Mouse (Mus musculus): ENCODE results near the gene B3gnt7. TPM values are rescaled to one million over a fixed set of nuclear protein-coding genes. Genes with fewer than 3 reads are reported as not detected.

B3gnt7 gene
- total RNA-seq, 1 experiment from 2014 or later: 1.9 TPM

GRCm38 (mm10) chr1:86300093-86300492 lies 2.5 kb upstream of the B3gnt7 start:
- no peak for ATAC-seq (replicated peaks; ENCODE audit: insufficient number of reproducible peaks, low FRiP score, low TSS enrichment, poor library complexity, severe bottlenecking)

GRCm38 (mm10) chr1:86300731-86301130 lies 1.9 kb upstream of the B3gnt7 start:
- ATAC-seq (replicated peaks; ENCODE audit: insufficient number of reproducible peaks, low FRiP score, low TSS enrichment, poor library complexity, severe bottlenecking): no peak

- 0 out of 2 replicates have a peak, but pooled peaks have one; percentile 32 for ATAC-seq (replicated peaks; ENCODE audit: insufficient number of reproducible peaks, low FRiP score, low TSS enrichment, poor library complexity, severe bottlenecking)
These were observed 1.2 kb upstream of the B3gnt7 start for GRCm38 (mm10) chr1:86301221-86302091.

GRCm38 (mm10) chr1:86303063-86303872 lies 636 bp downstream of the B3gnt7 start:
- ATAC-seq (replicated peaks; ENCODE audit: insufficient number of reproducible peaks, low FRiP score, low TSS enrichment, poor library complexity, severe bottlenecking): no peak

GRCm38 (mm10) chr1:86303873-86304250 lies 1.2 kb downstream of the B3gnt7 start:
- ATAC-seq (replicated peaks; ENCODE audit: insufficient number of reproducible peaks, low FRiP score, low TSS enrichment, poor library complexity, severe bottlenecking): no peak

GRCm38 (mm10) chr1:86306686-86307085 lies 4.1 kb downstream of the B3gnt7 start:
- ATAC-seq (replicated peaks; ENCODE audit: insufficient number of reproducible peaks, low FRiP score, low TSS enrichment, poor library complexity, severe bottlenecking): no peak

GRCm38 (mm10) chr1:86307177-86307762 lies 4.6 kb downstream of the B3gnt7 start:
- no peak for ATAC-seq (replicated peaks; ENCODE audit: insufficient number of reproducible peaks, low FRiP score, low TSS enrichment, poor library complexity, severe bottlenecking)

- peak; percentile 67; the same call in 1 of the 2 replicates for ATAC-seq (replicated peaks; ENCODE audit: insufficient number of reproducible peaks, low FRiP score, low TSS enrichment, poor library complexity, severe bottlenecking)
These were observed 5.4 kb downstream of the B3gnt7 start for GRCm38 (mm10) chr1:86307871-86308641.

- no peak for ATAC-seq (replicated peaks; ENCODE audit: insufficient number of reproducible peaks, low FRiP score, low TSS enrichment, poor library complexity, severe bottlenecking)
These were observed 6.7 kb downstream of the B3gnt7 start for GRCm38 (mm10) chr1:86309270-86309833.

- ATAC-seq (replicated peaks; ENCODE audit: insufficient number of reproducible peaks, low FRiP score, low TSS enrichment, poor library complexity, severe bottlenecking): no peak
These were observed 8.1 kb downstream of the B3gnt7 start for GRCm38 (mm10) chr1:86310536-86311310.

GRCm38 (mm10) chr1:86311467-86312005 lies 8.9 kb downstream of the B3gnt7 start:
- ATAC-seq (replicated peaks; ENCODE audit: insufficient number of reproducible peaks, low FRiP score, low TSS enrichment, poor library complexity, severe bottlenecking): no peak

- no peak for ATAC-seq (replicated peaks; ENCODE audit: insufficient number of reproducible peaks, low FRiP score, low TSS enrichment, poor library complexity, severe bottlenecking)
These were observed 9.6 kb downstream of the B3gnt7 start for GRCm38 (mm10) chr1:86312269-86312668.

GRCm38 (mm10) chr1:86313096-86313771 lies 10.6 kb downstream of the B3gnt7 start:
- ATAC-seq (replicated peaks; ENCODE audit: insufficient number of reproducible peaks, low FRiP score, low TSS enrichment, poor library complexity, severe bottlenecking): no peak

- no peak for ATAC-seq (replicated peaks; ENCODE audit: insufficient number of reproducible peaks, low FRiP score, low TSS enrichment, poor library complexity, severe bottlenecking)
These were observed 11.1 kb downstream of the B3gnt7 start for GRCm38 (mm10) chr1:86313772-86314125.

GRCm38 (mm10) chr1:86320822-86321413 lies 18.3 kb downstream of the B3gnt7 start:
- no peak for ATAC-seq (replicated peaks; ENCODE audit: insufficient number of reproducible peaks, low FRiP score, low TSS enrichment, poor library complexity, severe bottlenecking)

GRCm38 (mm10) chr1:86336330-86336729 lies 33.7 kb downstream of the B3gnt7 start:
- no peak for ATAC-seq (replicated peaks; ENCODE audit: insufficient number of reproducible peaks, low FRiP score, low TSS enrichment, poor library complexity, severe bottlenecking)
